Mouse (Mus musculus): ENCODE data around the gene Cox10.

DNA sequence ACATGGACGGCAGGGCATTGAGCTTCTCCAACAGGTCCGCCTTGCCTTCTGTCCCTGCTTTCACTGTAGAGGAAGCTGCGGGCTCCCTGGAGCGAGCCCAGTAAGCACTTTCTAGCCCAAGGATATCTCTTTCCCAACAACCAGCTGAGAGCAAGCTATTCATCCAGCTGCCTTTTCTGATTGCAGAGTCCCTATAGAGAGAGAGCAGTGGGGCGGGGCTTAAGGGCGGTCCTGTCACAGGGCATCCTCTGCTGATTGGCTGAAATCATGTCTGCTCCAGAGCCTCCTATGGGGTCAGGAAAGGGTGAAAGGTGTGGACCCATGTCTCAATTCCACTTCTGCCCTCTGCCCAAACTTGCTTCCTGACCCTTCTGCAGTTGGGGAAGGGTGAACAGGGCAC lies 152.4 kb downstream of the Cox10 start:
- TF ChIP-seq CTCF (IDR thresholded peaks at IDR 0.05; ENCODE audit: low read depth, low read length) (no peak), POLR2A (IDR thresholded peaks at IDR 0.05; ENCODE audit: extremely low read depth, insufficient read depth, low read length) (no peak)

Measured in liver, adult 2 months (tissue).